ENCODE assay signal across 8 mouse cellular contexts in genomic region chr4:135433443-135434394, GRCm38 (mm10). TPM values are rescaled to one million over a fixed set of nuclear protein-coding genes. Genes with fewer than 3 reads are reported as not detected.
DNase-seq lines count a peak whose midpoint lies in the region; ATAC-seq lines count a peak whose summit lies in the region.

Gene Rcan3 (minus strand): TSS chr4:135433853.

- under 1% methylated on average over 55 of the region's 79 CpGs for WGBS in hindbrain, embryonic 14.5 days
- WGBS in macrophage (ENCODE audit: missing documents), result under 1% methylated on average over 71 of the region's 79 CpGs

- H3K27me3 ChIP-seq in hindbrain, embryonic 14.5 days (ENCODE audit: control insufficient read depth, insufficient read depth, low read length), result no peaks in the 10 kb centered on the region

- peak within 1 kb of the TSS; percentile 77 for H3K4me3 ChIP-seq in hindbrain, embryonic 14.5 days (replicated peaks; ENCODE audit: low read length)
- H3K4me3 ChIP-seq in macrophage (ENCODE audit: inconsistent target), result peak within 1 kb of the TSS; percentile 69

- peaks cover 7% of the 10 kb centered on the region for H3K4me1 ChIP-seq in hindbrain, embryonic 14.5 days (replicated peaks; ENCODE audit: control insufficient read depth, insufficient read depth, low read length)

- no peaks in the 10 kb centered on the region for H3K36me3 ChIP-seq in hindbrain, embryonic 14.5 days (replicated peaks; ENCODE audit: control insufficient read depth, insufficient read depth)
- no peaks in the 10 kb centered on the region for H3K36me3 ChIP-seq in macrophage (ENCODE audit: inconsistent target)

- peak; percentile 72 to 83 for DNase-seq in cerebellum, postnatal 36 days
- DNase-seq in frontal cortex, postnatal 36 days (ENCODE audit: low spot score in 2 of 2), result peak; percentile 26 to 31
- DNase-seq in hindbrain, embryonic 14.5 days (ENCODE audit: low spot score), result peak; percentile 82
- peak; percentile 31 to 47 for DNase-seq in layer of hippocampus, postnatal 36 days
- DNase-seq in retina, postnatal 7 days (ENCODE audit: low read depth, low spot score), result peak; percentile 85
- DNase-seq in urinary bladder, adult 2 months (ENCODE audit: low spot score), result peak; percentile 69

- peak within 1 kb of the TSS; percentile 87 for H3K9ac ChIP-seq in hindbrain, embryonic 14.5 days

- peak within 1 kb of the TSS; percentile 83 for H3K27ac ChIP-seq in hindbrain, embryonic 14.5 days
- H3K27ac ChIP-seq in macrophage, result peak within 1 kb of the TSS; percentile 72

- H3K9me3 ChIP-seq in hindbrain, embryonic 14.5 days (ENCODE audit: control insufficient read depth, low read length), result no peaks in the 10 kb centered on the region

- peak; percentile 74 for ATAC-seq in activated CD4-positive, CD25-positive, alpha-beta regulatory T cell, adult 4 months
- peak; percentile 87 for ATAC-seq in hindbrain, embryonic 14.5 days (ENCODE audit: low FRiP score)

- peaks cover 18% of the 10 kb centered on the region; the same call in 1 of the 2 replicates for H3K79me2 ChIP-seq in macrophage (ENCODE audit: inconsistent target)

- H3K4me2 ChIP-seq in hindbrain, embryonic 14.5 days (replicated peaks), result peak within 1 kb of the TSS; percentile 96

RNA-seq across cellular contexts. Expression of gene Rcan3, which starts in this region (rescaled TPM):
- polyA plus RNA-seq in activated CD4-positive, CD25-positive, alpha-beta regulatory T cell, adult 4 months (2017; shearing (Covaris generic)), result 10 to 100 TPM; 14.6 to 23.0 TPM
- polyA plus RNA-seq in hindbrain, embryonic 14.5 days (2014; fragmentation: Nextera tagmentation; extraction: Ambion mirVana), result 46.0 and 48.8 TPM in 2 replicates
- 10 to 100 TPM; 26.8 to 27.5 TPM for total RNA-seq in layer of hippocampus, postnatal 36 days (2021)
- total RNA-seq in macrophage (2018; cell fraction: chromatin; rRNA removed), result 10 to 100 TPM in 11 of 26 experiments, 1 to 10 TPM in 15; 1.8 to 16.2 (median 7.3) TPM
- 10 to 100 TPM; 11.6 to 26.8 (median 19.4) TPM for total RNA-seq in macrophage (2018; cell fraction: cytosol; rRNA removed)
- total RNA-seq in macrophage (2018; cell fraction: nucleus; rRNA removed), result 10 to 100 TPM in 16 of 26 experiments, 1 to 10 TPM in 10; 4.6 to 24.5 (median 11.6) TPM
- 11.8 to 22.3 TPM (median 17.3 TPM) in 3 replicates for polyA plus RNA-seq in macrophage (2018)
- polyA plus RNA-seq in urinary bladder, adult 2 months (2012; rRNA removed), result 18.7 and 20.4 TPM in 2 replicates

Comparison
In these comparisons a context has a peak if more than half of its experiments do, and no peak if none do; other contexts are left out.
1. Peak in every context shown above with its lines: DNase-seq, ATAC-seq, H3K4me3 ChIP-seq and H3K27ac ChIP-seq.
2. DNase-seq: peak in every context shown above with its lines; median percentile 85 in retina, postnatal 7 days; 82 in hindbrain, embryonic 14.5 days; 78 in cerebellum, postnatal 36 days; 69 in urinary bladder, adult 2 months; 39 in layer of hippocampus, postnatal 36 days; 28 in frontal cortex, postnatal 36 days.